Mouse (Mus musculus): ENCODE measurements around the gene Selenos.

DNA sequence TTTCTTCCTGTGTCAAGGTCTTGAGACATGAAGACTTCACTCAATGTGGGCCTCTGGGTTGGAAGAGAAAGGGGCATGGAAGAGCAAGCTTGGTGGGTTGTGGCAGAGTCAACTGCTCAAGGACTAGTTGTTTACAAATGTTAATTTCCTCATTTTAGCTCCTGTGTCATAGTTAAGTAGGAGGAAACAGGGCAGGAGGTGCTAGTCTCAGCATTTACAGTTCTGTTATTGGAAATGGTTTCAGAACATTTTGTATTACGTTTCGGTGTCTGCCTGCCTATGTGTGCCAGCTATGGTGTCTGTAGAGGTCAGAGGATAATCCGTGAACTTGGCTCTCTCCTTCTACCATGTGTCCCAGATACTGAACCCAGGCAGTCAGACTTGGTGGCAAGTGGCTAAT is 56.2 kb downstream of the Selenos start:
- no peak for TF ChIP-seq CTCF (IDR thresholded peaks at IDR 0.05; ENCODE audit: low read depth)
- TF ChIP-seq EP300 (IDR thresholded peaks at IDR 0.05; ENCODE audit: low read depth) = no peak

Data from liver, postnatal 0 days (tissue).